Mouse (Mus musculus): ENCODE results near the gene Rbfox2.

DNA sequence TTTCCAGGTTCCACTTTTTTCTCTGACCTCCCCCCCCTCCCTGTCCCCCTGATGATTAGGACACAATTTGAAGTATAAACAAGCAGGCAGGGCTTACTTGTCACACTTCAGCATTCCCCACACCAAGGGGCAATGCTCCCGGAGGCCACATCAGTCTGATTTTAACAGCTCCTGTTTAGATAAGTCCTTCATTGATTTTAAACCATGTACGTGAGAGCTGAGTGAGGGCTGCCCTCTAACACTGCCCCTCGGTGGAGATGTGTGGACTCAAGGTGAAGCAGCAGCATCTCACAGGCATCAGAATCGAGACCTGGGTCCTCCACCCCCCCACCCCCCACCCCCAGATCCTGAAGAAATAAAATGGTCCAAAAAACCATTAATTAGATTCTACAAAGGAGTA is 155.0 kb downstream of the Rbfox2 start:
- no peak for TF ChIP-seq CTCF (IDR thresholded peaks at IDR 0.05; ENCODE audit: low read depth)
- TF ChIP-seq EP300 (IDR thresholded peaks at IDR 0.05; ENCODE audit: low read depth) = no peak

Measured in liver, embryonic 14.5 days (tissue).